Mouse (Mus musculus): ENCODE results near the gene Lrrc20. TPM values are rescaled to one million over a fixed set of nuclear protein-coding genes. Genes with fewer than 3 reads are reported as not detected.

Gene Lrrc20
- total RNA-seq, 2 experiments from 2014 or later: 4.8 to 11.5 TPM

- no peak for ATAC-seq (replicated peaks; ENCODE audit: poor library complexity, severe bottlenecking)
These were observed 34.3 kb downstream of the Lrrc20 start for GRCm38 (mm10) chr10:61509873-61510272.

DNA sequence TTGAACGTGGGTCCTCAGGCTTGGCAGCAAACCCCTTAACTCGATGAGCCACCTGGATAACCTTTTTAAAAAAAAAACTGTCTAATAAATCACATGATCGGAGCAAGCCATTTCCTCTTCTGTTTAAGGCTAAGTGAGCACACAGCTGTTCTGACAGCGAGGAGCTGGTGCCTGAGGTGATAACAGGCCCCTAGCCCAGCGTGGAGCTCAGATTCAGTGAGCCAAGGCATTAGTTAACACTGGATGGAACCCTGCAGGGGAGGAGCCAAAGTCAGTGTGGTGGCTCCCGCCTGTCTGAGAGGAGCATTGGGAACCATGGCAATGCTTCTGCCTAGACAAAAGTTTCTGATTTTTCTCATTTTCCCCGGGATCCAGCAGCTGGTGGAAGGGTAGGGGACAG lies 35.2 kb downstream of the Lrrc20 start:
- no peak for ATAC-seq (replicated peaks; ENCODE audit: poor library complexity, severe bottlenecking)

- no peak for ATAC-seq (replicated peaks; ENCODE audit: poor library complexity, severe bottlenecking)
These were observed 36.8 kb downstream of the Lrrc20 start for GRCm38 (mm10) chr10:61512215-61512889.

DNA sequence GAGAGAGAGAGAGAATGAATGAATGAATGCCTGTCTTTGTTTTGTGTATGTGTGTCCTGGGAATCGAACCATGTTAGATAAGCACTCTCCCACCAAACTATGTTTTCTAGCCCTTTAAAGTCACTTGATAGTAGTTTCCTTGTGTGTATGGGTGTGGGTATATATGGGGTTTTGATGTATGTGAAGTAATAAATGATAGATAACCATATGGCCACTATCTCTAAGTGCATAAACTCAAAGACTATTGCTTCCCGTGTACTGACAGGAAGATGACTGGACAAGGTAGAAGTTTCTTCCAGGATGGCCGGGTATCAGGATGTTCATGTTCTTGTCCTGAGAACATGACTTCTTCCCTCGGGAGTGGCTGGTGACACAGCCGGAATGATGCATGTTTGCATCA lies 41.3 kb downstream of the Lrrc20 start:
- no peak for ATAC-seq (replicated peaks; ENCODE audit: poor library complexity, severe bottlenecking)

GRCm38 (mm10) chr10:61517296-61518071 lies 41.9 kb downstream of the Lrrc20 start:
- no peak for ATAC-seq (replicated peaks; ENCODE audit: poor library complexity, severe bottlenecking)

DNA sequence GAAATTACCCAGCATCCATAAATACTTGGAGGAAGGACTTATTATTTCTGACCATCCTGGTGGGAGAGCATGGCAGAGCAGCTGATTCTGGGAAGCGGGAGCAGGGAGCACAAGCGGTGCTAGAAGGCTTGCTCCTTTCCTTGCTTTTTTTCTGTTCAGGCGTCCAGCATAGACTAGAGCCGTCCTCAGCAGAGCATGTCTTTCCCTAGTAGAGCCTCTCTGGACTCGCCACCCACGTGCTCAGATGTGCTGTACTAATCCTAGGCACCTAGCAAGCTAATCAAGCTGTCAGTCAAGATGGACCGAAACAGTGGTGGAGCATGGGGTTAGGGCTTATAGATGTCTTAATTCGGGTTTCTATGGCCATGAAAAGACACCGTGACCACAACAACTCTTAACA lies 42.7 kb downstream of the Lrrc20 start:
- no peak for ATAC-seq (replicated peaks; ENCODE audit: poor library complexity, severe bottlenecking)

GRCm38 (mm10) chr10:61519491-61519890 lies 43.9 kb downstream of the Lrrc20 start:
- ATAC-seq (replicated peaks; ENCODE audit: poor library complexity, severe bottlenecking): no peak

GRCm38 (mm10) chr10:61520714-61521113 lies 45.1 kb downstream of the Lrrc20 start:
- no peak for ATAC-seq (replicated peaks; ENCODE audit: poor library complexity, severe bottlenecking)

GRCm38 (mm10) chr10:61530936-61531335 lies 55.3 kb downstream of the Lrrc20 start:
- ATAC-seq (replicated peaks; ENCODE audit: poor library complexity, severe bottlenecking): no peak

- ATAC-seq (replicated peaks; ENCODE audit: poor library complexity, severe bottlenecking): no peak
These were observed 57.7 kb downstream of the Lrrc20 start for GRCm38 (mm10) chr10:61533285-61533684.

- no peak for ATAC-seq (replicated peaks; ENCODE audit: poor library complexity, severe bottlenecking)
These were observed 58.9 kb downstream of the Lrrc20 start for GRCm38 (mm10) chr10:61534371-61535101.

DNA sequence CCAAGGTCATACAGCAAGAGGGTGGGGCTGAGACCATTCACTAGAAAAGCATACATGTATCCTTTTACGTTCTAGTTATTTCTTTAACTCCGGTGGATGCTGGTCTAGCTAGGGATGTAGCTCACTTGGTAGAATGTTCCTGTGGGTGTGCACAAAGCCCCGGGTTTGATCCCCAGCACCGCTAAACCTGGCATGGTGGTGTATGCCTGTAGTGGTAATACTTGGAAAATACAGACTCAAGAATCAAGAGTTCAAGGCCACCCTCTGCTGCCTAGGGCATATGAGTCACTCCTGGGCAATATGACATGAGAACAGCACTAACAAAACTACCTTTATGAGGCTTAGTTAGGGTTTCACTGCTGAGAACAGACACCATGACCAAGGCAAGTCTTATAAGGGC lies 59.8 kb downstream of the Lrrc20 start:
- no peak for ATAC-seq (replicated peaks; ENCODE audit: poor library complexity, severe bottlenecking)

GRCm38 (mm10) chr10:61536130-61537035 lies 60.8 kb downstream of the Lrrc20 start:
- ATAC-seq (replicated peaks; ENCODE audit: poor library complexity, severe bottlenecking): peak; percentile 91

DNA sequence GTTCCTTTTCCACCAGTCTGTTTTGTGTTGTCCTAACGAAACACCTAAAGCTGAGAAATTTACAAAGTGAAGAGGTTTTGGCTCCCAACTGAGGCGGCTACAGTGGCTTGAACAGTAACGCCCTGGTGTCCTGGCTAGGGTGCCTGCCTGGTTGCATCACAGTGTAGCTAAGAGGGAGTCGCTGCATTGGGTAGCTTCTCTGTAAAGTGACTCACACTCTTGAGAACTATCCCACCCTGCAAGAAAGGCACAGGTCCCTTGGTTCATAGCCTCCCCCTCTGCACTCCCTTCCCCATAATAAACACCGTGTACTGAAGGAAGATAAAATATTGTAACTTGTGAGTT lies 61.4 kb downstream of the Lrrc20 start:
- peak; percentile 67 for ATAC-seq (replicated peaks; ENCODE audit: poor library complexity, severe bottlenecking)

DNA sequence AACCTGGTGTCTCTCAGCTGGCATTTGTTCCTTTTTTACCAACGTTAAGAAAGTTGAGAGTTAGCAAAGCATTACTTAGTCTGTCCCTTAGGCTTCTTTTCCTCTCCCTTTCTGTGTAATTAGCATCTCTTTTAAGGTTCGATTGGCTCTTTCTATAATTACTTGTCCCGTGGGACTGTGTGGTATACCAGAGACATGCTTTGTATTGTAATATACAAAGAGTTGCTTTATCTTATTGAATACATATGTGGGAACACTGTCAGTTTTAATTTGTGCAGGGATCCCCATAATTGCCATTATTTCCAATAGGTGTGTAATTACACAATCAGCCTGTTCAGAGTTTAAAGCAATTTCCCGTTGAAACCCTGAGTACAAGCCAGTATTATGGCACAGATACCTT lies 62.8 kb downstream of the Lrrc20 start:
- ATAC-seq (replicated peaks; ENCODE audit: poor library complexity, severe bottlenecking): no peak

DNA sequence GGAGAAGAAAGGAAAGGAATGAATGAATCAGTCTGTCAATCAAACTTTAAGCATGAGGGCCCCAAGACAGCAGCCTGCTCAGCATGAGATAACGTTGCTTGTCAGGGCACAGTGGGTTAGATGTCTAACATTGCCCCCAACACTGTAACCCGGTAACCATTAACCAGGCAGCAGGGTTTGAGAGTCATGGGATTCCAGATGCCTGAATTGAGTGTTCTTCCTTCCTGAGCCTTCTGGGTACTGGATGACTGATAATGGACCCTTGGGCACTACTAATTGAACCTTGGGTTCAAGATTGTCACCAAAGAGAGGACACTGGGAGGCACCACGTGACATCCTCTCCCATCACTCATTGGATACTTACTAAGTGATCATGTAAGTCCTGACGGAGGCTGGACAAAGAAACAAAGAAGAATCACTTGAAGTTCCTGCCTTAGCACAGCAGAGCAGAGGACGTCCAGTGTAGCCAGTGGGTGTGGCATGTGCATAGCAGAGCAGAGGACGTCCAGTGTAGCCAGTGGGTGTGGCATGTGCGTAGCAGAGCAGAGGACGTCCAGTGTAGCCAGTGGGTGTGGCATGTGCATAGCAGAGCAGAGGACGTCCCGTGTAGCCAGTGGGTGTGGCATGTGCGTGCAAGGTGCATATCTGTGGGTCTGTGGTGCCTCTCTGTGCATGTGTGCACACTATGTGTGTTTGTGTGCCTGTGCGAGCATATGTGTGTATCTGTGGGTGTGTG lies 68.7 kb downstream of the Lrrc20 start:
- no peak for ATAC-seq (replicated peaks; ENCODE audit: poor library complexity, severe bottlenecking)

- ATAC-seq (replicated peaks; ENCODE audit: poor library complexity, severe bottlenecking): no peak
These were observed 69.3 kb downstream of the Lrrc20 start for GRCm38 (mm10) chr10:61544863-61545240.

DNA sequence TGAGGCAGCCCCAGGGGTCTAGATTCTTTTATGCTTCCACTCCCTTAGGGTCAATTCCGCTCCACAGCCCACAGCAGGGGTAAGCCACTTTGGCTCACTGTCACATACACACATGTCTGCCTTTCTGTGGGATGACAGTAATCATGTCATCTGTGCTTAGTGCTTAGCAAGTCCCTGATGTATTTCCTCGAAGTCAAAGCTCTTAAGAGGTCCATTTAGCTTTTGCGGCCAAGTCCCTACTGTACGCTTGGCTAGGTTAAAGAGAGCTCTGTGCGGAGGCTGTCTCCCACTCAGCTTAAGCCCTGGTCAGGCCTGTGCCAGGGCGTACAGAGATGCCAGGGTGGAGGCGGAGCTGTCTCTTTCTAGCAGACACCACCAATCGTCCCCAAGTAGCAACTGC lies 74.5 kb downstream of the Lrrc20 start:
- no peak for ATAC-seq (replicated peaks; ENCODE audit: poor library complexity, severe bottlenecking)

DNA sequence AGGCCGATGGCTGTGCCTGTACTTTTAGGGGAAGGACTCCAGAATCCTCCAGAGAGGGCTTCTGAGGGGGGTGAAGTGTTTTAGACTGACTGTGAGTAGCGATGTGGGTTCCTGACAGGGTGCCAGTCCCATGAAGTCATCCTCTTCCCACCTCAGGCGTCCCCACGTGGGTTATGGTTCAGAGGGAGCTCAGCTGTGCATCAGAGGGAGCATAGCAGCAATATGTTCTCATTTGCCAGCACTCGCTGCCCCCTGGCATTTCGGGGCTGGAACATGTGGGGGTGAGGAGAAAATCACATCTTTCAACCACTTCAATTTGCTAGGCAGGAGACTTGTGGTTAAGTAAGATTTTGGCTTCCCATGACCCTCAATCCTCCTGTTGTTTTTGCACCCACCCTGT lies 79.6 kb downstream of the Lrrc20 start:
- no peak for ATAC-seq (replicated peaks; ENCODE audit: poor library complexity, severe bottlenecking)

- no peak for ATAC-seq (replicated peaks; ENCODE audit: poor library complexity, severe bottlenecking)
These were observed 83.0 kb downstream of the Lrrc20 start for GRCm38 (mm10) chr10:61558631-61559030.

Measured in granulocyte monocyte progenitor cell, adult 5-6 weeks (primary cell).